Mouse (Mus musculus) cerebellum, postnatal 14 days (tissue): ENCODE measurements around the gene Zfp787.
"Not testable (repeated sequence)": the region's sequence is repeated elsewhere in the genome, so short reads cannot be mapped to it uniquely, and the experiment has no call there.

Experiments
- DNase-seq, 2 experiments: peaks; one replicate each; pipeline ENCODE4 v3.0.0; 2021; ENCODE audit warnings: mixed read lengths in 2 of 2

Zfp787 gene

DNA sequence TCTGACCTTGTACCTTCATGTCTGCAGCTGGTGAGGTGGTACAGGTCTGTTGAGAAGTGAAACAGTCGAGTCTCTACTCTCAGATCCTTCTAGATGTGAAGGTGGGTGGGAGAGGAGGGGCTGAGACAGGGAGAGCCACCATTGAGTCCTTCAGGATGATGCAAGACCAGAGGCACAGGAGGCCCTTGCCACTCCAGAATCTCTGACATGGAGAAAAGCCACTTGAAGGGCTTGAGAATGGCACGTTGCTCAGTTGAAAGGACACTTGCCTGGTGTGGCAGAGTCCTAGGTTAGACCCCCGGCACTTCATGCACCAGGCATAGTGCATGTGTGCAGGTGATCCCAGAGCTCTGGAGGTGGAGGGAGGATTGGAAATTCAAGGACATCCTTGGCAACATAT, 5.7 kb upstream of the Zfp787 start:
- no peak for DNase-seq

DNA sequence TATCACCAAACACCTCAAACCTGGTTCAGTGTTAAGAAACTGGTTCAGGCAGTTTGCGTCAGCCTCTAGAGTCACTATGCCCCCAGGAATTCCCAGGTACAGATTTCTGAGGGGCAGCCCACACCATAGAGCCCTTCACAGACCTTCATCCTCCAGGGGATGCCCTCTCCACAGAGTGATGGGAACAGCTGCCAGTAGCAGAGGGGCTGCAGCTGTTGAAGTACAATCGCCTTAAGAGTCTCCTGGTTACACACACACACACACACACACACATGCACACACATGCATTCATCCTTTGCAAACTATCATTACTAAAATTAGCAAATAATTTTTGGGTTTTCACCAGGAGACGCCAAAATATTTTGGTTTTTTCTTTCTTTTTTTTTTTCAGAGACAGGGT, 3.8 kb upstream of the Zfp787 start:
- no peak for DNase-seq

- DNase-seq = no peak
Measured at GRCm38 (mm10) chr7:6157479-6157878, 1.7 kb upstream of the Zfp787 start.

DNA sequence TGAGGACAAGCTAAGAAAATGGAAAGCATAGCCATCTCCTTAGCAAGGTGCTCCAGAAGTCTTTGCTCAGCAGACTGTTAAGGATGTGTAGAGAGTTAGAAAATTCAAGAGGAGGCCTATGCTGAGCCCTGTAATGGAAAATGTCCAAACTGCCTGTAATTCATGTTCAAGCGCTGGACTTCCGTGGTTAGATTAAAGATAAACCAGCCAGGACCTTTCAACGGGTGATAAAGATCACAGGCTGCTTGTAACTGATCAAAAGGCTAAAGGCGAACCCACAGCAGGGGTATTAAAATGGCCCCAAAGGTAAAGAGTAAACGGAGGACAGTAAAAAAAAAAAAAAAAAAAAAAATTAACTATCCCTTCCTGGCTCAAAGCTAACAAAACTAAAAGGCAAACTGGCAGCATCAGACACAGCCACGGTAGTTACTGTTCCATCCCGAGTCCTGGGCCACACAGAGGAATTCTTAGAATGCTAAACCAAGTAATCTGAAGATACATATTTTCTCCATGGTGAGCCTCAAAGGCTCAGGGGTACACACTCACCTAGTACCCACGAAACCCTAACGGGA, 1.2 kb upstream of the Zfp787 start:
- DNase-seq = no peak

DNA sequence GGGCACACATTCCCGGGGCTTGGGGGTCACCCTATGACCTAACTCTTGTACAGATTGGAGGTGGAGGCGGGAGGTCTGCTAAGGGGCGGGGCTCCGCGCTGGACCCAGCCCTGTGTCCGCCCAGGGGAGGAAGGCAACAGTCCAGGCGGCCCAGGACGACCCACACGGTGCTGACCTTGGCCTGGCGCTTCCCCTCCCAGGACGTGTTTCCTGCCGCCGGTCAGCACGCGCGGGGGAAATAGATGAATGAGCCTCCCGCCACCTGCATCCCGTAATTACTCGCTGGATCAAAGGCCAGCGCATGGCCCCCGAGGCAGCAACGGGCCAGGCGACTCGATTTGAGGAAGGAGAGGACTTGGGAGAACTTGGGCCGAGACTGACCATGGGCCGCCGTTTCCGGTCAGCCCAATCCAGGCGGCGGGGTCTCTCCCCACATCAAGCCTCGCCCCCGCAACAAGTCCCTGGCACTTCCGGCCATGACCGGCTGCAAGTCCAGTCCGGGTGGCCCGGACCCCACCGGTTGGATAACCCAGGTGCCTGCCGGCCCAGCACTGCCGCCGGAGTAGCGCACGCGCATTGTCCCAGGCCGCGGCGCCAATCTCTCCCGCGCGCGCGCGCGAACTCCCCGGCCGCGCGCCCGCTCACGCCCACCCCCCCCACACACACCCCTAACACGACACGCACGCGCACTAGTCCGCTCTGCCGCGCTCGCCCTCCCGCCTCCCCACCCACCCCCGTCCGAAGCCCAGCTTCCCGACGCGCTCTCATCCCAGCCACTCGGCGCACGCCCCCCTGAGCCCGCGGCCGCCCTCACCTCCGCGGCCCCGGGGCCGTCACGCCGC, 545 bp downstream of the Zfp787 start:
- DNase-seq = peak; percentile 87 to 90

DNA sequence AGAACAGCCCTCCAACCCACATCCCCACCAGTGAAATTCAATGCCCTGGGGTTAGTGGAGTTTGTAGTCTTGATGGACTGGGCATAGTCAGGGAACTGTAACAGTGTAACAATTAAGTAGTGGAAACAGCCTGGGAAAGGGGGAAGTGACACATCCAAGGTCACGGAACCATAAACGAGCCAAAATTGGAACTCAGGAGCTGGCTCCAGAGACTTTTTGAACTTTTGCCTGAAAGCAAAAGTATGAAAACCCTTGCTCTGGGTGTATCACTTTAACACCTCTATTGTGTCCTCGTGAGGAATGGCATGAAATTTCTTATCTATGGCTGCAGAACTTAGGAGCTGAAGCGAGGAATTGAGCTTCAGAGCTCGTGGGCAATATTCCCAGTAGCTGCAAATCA, 1.6 kb downstream of the Zfp787 start:
- DNase-seq = no peak

DNA sequence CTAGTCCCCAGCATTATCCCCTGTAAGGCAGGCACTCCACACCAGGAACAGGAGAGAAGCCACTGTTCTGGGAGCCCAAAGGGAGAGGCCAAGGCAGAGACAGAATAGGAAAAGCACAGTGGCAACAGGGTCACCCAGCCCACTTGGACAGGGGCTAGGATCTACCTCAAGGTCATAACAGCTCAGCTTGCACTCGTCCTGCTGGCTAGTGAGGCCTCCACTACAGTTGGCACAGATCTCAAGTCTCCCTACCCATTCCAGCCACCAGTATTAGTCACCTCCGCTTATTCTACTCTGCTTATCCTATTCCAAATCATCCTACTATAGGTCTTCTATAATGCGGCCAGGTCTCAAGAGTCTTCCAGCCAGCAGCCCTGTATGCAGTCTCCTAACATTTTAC, 2.7 kb downstream of the Zfp787 start:
- DNase-seq = no peak

GRCm38 (mm10) chr7:6152036-6152435, 3.8 kb downstream of the Zfp787 start:
- no peak for DNase-seq

DNA sequence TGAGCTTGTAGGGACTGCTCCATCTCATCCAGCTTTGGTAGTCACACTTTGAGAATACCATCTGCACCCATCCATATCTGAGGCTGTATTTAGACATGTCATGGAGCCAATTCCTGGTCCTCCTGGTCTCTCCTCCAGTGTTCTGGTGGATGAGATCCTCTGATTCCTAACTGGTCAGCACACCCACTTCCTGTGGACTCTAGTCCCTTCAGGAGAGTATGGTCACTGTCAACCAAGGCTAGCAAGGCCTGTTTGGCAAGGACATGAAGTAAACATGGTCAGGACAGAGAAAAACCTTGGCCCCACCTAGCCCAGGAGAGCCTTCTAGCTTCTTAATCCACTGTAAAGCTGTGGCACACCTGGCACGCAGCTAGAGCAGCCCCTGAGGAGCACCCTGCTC, 4.5 kb downstream of the Zfp787 start:
- peak in 1 of 2 experiments; percentile 6 for DNase-seq

DNA sequence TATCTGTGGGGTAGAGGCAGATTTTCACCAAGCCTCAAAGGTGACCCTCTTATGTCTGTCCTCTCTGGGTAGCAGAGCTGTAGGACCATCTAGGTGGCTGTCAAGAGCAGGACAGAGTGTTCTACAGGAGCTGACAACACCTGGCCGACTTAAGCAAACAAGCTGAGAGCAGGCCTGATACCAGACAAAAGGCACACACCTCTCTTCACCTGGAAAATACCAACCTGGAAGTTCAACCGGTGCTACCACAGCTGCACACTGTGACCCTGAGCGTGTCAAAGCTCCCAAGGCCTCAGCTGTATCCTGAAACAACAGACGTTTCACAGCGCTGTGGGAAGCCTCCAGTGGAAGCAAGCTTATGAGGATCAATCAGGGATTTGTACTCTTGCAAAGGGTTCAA, 8.1 kb downstream of the Zfp787 start:
- no peak for DNase-seq

GRCm38 (mm10) chr7:6146982-6147325, 8.8 kb downstream of the Zfp787 start:
- no peak for DNase-seq

- no peak for DNase-seq
Measured at GRCm38 (mm10) chr7:6146194-6146981, 9.4 kb downstream of the Zfp787 start.

GRCm38 (mm10) chr7:6145423-6146188, 10.2 kb downstream of the Zfp787 start:
- no peak for DNase-seq

DNA sequence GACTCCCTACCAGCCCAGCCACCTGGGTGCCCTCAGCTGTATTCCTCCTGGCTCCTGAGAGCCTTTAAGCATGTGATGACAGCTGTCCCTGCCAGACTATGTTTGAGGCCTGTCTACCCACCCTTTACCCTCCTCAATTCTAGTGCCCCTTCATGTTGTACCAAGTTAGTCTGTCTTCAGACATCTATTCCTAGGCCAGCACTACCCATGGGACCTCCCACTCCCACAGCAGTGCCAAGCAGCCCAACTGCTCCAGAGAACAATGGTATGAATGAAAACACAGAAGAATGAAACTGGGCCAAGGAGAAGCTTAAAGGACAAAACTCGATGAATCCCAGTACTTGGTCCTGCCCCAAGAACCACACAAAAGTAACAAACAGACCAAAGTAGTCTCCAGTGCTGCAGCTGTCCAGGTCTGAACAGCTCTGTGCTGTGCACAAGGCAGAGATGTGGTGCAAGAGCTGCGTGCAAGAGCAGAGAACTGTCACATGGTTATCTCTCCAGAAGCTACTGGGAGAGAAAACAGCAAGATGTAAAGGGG, 11.7 kb downstream of the Zfp787 start:
- DNase-seq = no peak

- no peak for DNase-seq
Measured at GRCm38 (mm10) chr7:6139295-6139694, 16.5 kb downstream of the Zfp787 start.

- no peak for DNase-seq
Measured at GRCm38 (mm10) chr7:6136497-6136896, 19.3 kb downstream of the Zfp787 start.

GRCm38 (mm10) chr7:6132646-6133045, 23.2 kb downstream of the Zfp787 start:
- no peak for DNase-seq

- no peak for DNase-seq
Measured at GRCm38 (mm10) chr7:6130346-6130745, 25.5 kb downstream of the Zfp787 start.

DNA sequence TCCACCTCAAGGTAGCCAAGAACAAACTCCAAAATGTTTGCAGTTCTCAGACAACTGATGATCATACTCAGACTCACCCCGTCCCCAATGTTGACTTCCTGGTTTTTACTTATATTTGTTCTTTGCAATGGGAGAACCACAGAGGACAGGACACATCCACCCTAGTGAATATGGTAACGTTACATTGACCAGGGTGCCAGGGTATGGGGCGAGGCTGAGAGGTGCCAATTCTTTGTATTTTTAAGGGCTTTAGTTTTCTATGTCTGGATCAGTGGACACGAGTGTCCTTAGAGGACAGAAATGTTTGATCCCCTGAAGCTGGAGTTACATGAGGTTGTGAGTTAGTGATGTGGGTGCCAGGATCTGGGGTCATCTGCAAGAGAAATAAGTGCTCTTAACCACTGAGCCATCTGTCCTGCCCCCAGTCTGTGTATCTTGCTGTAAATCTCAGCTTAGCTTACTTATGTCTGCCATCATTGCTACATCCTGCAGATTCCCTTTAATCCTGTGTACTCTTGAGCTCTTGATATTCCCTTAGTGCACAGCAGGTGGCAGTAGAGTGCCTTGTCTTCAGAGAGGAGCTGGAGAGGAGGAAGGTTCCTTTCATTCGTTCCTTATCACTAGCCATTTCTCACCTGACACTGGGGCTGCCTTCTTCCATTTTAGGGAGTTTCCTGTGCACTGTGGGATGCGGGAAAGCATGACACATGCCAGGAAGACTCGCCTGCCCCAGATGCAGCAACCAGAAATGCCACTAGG, 28.9 kb downstream of the Zfp787 start:
- peak; percentile 87 to 90 for DNase-seq

DNA sequence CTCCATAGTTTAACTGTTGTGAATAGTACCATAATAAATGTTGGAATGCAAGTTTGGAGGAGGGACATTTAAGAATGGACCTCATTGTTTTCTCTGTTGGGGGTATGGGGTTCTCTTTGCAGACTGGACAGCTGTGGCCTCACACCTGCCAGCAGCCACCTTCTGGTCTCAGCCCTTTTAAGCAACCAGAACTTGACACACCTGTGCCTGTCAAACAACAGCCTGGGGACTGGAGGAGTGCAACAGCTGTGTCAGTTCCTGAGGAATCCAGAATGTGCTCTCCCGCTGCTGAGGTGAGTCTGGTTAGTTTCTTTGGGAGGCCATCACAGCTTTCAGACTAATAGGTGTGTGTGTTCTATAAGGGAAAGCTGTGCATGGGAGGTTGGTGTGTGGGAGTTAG, 34.7 kb downstream of the Zfp787 start:
- DNase-seq = not testable (repeated sequence)

GRCm38 (mm10) chr7:6120104-6120503, 35.7 kb downstream of the Zfp787 start:
- not testable (repeated sequence) for DNase-seq

- DNase-seq = no peak
Measured at GRCm38 (mm10) chr7:6119501-6119900, 36.3 kb downstream of the Zfp787 start.
